Mouse (Mus musculus) limb, embryonic 11.5 days (tissue): ENCODE results near the gene Rft1. TPM values are rescaled to one million over a fixed set of nuclear protein-coding genes. Genes with fewer than 3 reads are reported as not detected.

ENCODE experiments used
- ATAC-seq: fragments of 200-750 bp; cut with Nextera tagmentation; 2 replicates; pipeline ENCODE4 v1.8.0; 2017; ENCODE audit warnings: low read depth; ENCODE audit not compliant: insufficient number of reproducible peaks, low FRiP score, low TSS enrichment
- DNase-seq: peaks from one replicate; pipeline ENCODE4 v3.0.0-alpha.2; 2015; ENCODE audit warnings: low spot score
- H3K27ac ChIP-seq: fragments of 300-500 bp; sonication (generic); replicated peaks from 2 replicates; pipeline ENCODE4 v1.5.1; 2014; ENCODE audit warnings: low read depth, mild to moderate bottlenecking, low read length
- H3K27me3 ChIP-seq: fragments of 300-500 bp; sonication (generic); 2 replicates; pipeline ENCODE4 v1.6.1; 2014; ENCODE audit warnings: mild to moderate bottlenecking, low read length, mixed read lengths; ENCODE audit not compliant: control insufficient read depth, insufficient read depth
- H3K36me3 ChIP-seq: fragments of 300-500 bp; sonication (generic); 2 replicates; pipeline ENCODE4 v1.6.1; 2014; ENCODE audit warnings: mild to moderate bottlenecking, low read length, moderate library complexity, mixed read lengths; ENCODE audit not compliant: control insufficient read depth, insufficient read depth
- H3K4me1 ChIP-seq: fragments of 300-500 bp; sonication (generic); 2 replicates; pipeline ENCODE4 v1.6.1; 2014; ENCODE audit warnings: low read length, mixed read lengths; ENCODE audit not compliant: control insufficient read depth, insufficient read depth
- H3K4me2 ChIP-seq: fragments of 300-500 bp; sonication (generic); 2 replicates; pipeline ENCODE4 v1.6.1; 2014; ENCODE audit warnings: low read depth, mild to moderate bottlenecking, moderate library complexity; ENCODE audit not compliant: severe bottlenecking
- H3K4me3 ChIP-seq: fragments of 300-500 bp; sonication (generic); 2 replicates; pipeline ENCODE4 v1.5.1; 2014; ENCODE audit warnings: low read depth, low read length
- H3K9ac ChIP-seq: fragments of 300-500 bp; sonication (generic); 2 replicates; pipeline ENCODE4 v1.6.1; 2014; ENCODE audit warnings: mild to moderate bottlenecking, low read length
- H3K9me3 ChIP-seq: fragments of 300-500 bp; sonication (generic); 2 replicates; pipeline ENCODE4 v1.6.1; 2016; ENCODE audit warnings: low read length; ENCODE audit not compliant: control insufficient read depth
- WGBS: fragments of 180-500 bp; shearing (Covaris S2); extraction: QIAGEN DNeasy Blood & Tissue Kit; methylation state at CpG from one replicate; pipeline ENCODE4 v1.1.7; 2014; 5-methylcytosine and 5-hydroxymethylcytosine counted together
- polyA plus RNA-seq: library from polyadenylated mRNA; unstranded; fragments of >200 nt; fragmentation: Nextera tagmentation; extraction: Ambion mirVana; gene quantifications from 2 replicates; pipeline ENCODE4 v1.2.1, GENCODE M21; 2014

The Rft1 gene
- polyA plus RNA-seq, 1 experiment from 2014 or later: 19.0 TPM

GRCm38 (mm10) chr14:30648478-30648877 is 5.7 kb upstream of the Rft1 start:
- 65% methylated on average over 3 of the region's 3 CpGs for WGBS
- no peak for DNase-seq

GRCm38 (mm10) chr14:30649745-30650144 is 4.4 kb upstream of the Rft1 start:
- Histone ChIP-seq H3K9me3 (no peaks in the 10 kb centered on the region), H3K4me3 (no peak overlapping the region), H3K9ac (no peak overlapping the region), H3K36me3 (no peaks in the 10 kb centered on the region), H3K27me3 (no peaks in the 10 kb centered on the region), H3K4me1 (peaks cover 5% of the 10 kb centered on the region), H3K27ac (no peak overlapping the region), H3K4me2 (no peak overlapping the region)
- ATAC-seq (no peak), DNase-seq (no peak)
- 83% methylated on average over 8 of the region's 8 CpGs for WGBS

More at GRCm38 (mm10) chr14:30648478-30648877, 5.7 kb upstream of the Rft1 start:
- H3K9ac ChIP-seq: no peak overlapping the region
- no peaks in the 10 kb centered on the region for H3K9me3 ChIP-seq
- no peak overlapping the region for H3K27ac ChIP-seq
- H3K4me1 ChIP-seq: no peaks in the 10 kb centered on the region
- no peak overlapping the region for H3K4me3 ChIP-seq
- H3K36me3 ChIP-seq: no peaks in the 10 kb centered on the region
- no peaks in the 10 kb centered on the region for H3K27me3 ChIP-seq
- H3K4me2 ChIP-seq: no peak overlapping the region
- ATAC-seq: no peak

- Histone ChIP-seq H3K9me3 (no peaks in the 10 kb centered on the region), H3K4me3 (no peak overlapping the region), H3K9ac (no peak overlapping the region), H3K4me2 (no peak overlapping the region), H3K4me1 (peaks cover 8% of the 10 kb centered on the region), H3K27ac (no peak overlapping the region), H3K27me3 (no peaks in the 10 kb centered on the region), H3K36me3 (no peaks in the 10 kb centered on the region)
- 21% methylated on average over 4 of the region's 4 CpGs for WGBS
- DNase-seq (no peak), ATAC-seq (no peak)
Observed at GRCm38 (mm10) chr14:30650969-30651368, 3.2 kb upstream of the Rft1 start.

- 46% methylated on average over 4 of the region's 4 CpGs for WGBS
- peak; percentile 26 for DNase-seq
- Histone ChIP-seq H3K36me3 (peaks cover 4% of the 10 kb centered on the region; the same call in 1 of the 2 replicates), H3K9ac (peak overlapping the region; percentile 99), H3K4me3 (peak overlapping the region; percentile 97), H3K4me1 (peaks cover 8% of the 10 kb centered on the region), H3K27me3 (no peaks in the 10 kb centered on the region), H3K27ac (no peak overlapping the region; the same call in 1 of the 2 replicates), H3K9me3 (no peaks in the 10 kb centered on the region), H3K4me2 (peak overlapping the region; percentile 77)
- no peak for ATAC-seq
Observed at GRCm38 (mm10) chr14:30654691-30655228, 600 bp downstream of the Rft1 start.

GRCm38 (mm10) chr14:30655531-30655930 is 1.4 kb downstream of the Rft1 start:
- 88% methylated on average over 1 of the region's 1 CpGs for WGBS
- peaks cover 4% of the 10 kb centered on the region; the same call in 1 of the 2 replicates for H3K36me3 ChIP-seq
- no peak overlapping the region for H3K9ac ChIP-seq
- no peak for DNase-seq
- H3K27ac ChIP-seq: no peak overlapping the region
- no peaks in the 10 kb centered on the region for H3K27me3 ChIP-seq
- H3K4me1 ChIP-seq: peaks cover 8% of the 10 kb centered on the region
- no peaks in the 10 kb centered on the region for H3K9me3 ChIP-seq
- H3K4me2 ChIP-seq: no peak overlapping the region
- ATAC-seq: no peak
- no peak overlapping the region for H3K4me3 ChIP-seq

- H3K27ac ChIP-seq: no peak overlapping the region
- DNase-seq (no peak), ATAC-seq (no peak)
- H3K4me1 ChIP-seq: no peaks in the 10 kb centered on the region
- 83% methylated on average over 3 of the region's 3 CpGs for WGBS
- H3K4me2 ChIP-seq: no peak overlapping the region
- peaks cover 5% of the 10 kb centered on the region; the same call in 1 of the 2 replicates for H3K36me3 ChIP-seq
- H3K4me3 ChIP-seq: no peak overlapping the region
- no peaks in the 10 kb centered on the region for H3K9me3 ChIP-seq
- H3K9ac ChIP-seq: no peak overlapping the region
- no peaks in the 10 kb centered on the region for H3K27me3 ChIP-seq
Observed at GRCm38 (mm10) chr14:30666061-30666460, 11.9 kb downstream of the Rft1 start.

- no peak overlapping the region for H3K9ac ChIP-seq
- DNase-seq (no peak), ATAC-seq (no peak)
- H3K4me3 ChIP-seq: no peak overlapping the region
- H3K36me3 ChIP-seq: peaks cover 5% of the 10 kb centered on the region; the same call in 1 of the 2 replicates
- H3K4me1 ChIP-seq: no peaks in the 10 kb centered on the region
- no peak overlapping the region for H3K4me2 ChIP-seq
- no peaks in the 10 kb centered on the region for H3K27me3 ChIP-seq
- no peaks in the 10 kb centered on the region for H3K9me3 ChIP-seq
- no peak overlapping the region for H3K27ac ChIP-seq
- 93% methylated on average over 4 of the region's 4 CpGs for WGBS
Observed at GRCm38 (mm10) chr14:30666604-30667003, 12.4 kb downstream of the Rft1 start.

GRCm38 (mm10) chr14:30670161-30670560 is 16.0 kb downstream of the Rft1 start:
- Histone ChIP-seq H3K27ac (no peak overlapping the region), H3K36me3 (peaks cover 3% of the 10 kb centered on the region; the same call in 1 of the 2 replicates), H3K4me3 (no peak overlapping the region), H3K4me2 (no peak overlapping the region), H3K27me3 (no peaks in the 10 kb centered on the region), H3K9ac (no peak overlapping the region), H3K9me3 (no peaks in the 10 kb centered on the region), H3K4me1 (no peaks in the 10 kb centered on the region)
- ATAC-seq (no peak), DNase-seq (no peak)
- WGBS: 92% methylated on average over 6 of the region's 6 CpGs
